ENCODE assay signal across 14 mouse cellular contexts in genomic region chr15:84675317-84675716, GRCm38 (mm10). TPM values are rescaled to one million over a fixed set of nuclear protein-coding genes. Genes with fewer than 3 reads are reported as not detected.
A peak's percentile ranks its signal among the peaks of the same experiment; 100 is the strongest.
DNase-seq lines count a peak whose midpoint lies in the region; ATAC-seq lines count a peak whose summit lies in the region.
"Had no signal": no experiment of that assay in that cellular context is flagged by ENCODE, and none has a peak within 500 bp of the region (broad histone marks: within the 10 kb centered on the region; RNA-seq: fewer than 3 reads in every experiment).

No protein-coding gene starts in this region.

- ATAC-seq in intestine, embryonic 14.5 days (replicated peaks; ENCODE audit: low FRiP score, low TSS enrichment, low read depth) = peak; percentile 80
- ATAC-seq in stomach, embryonic 15.5 days (ENCODE audit: insufficient read depth, low FRiP score, low read depth) = peak; percentile 82
- ATAC-seq: forebrain, embryonic 14.5 days had no signal

- 65% methylated on average over 8 of the region's 8 CpGs for WGBS in intestine, embryonic 14.5 days
- 47% methylated on average over 8 of the region's 8 CpGs for WGBS in stomach, embryonic 15.5 days

- peak; percentile 58 for DNase-seq in kidney, adult 18-20 months
- DNase-seq in kidney, postnatal 4 days = no peak
- peak; percentile 65 for DNase-seq in intestine, embryonic 14.5 days (ENCODE audit: low spot score)
- DNase-seq in kidney, postnatal 14 days = peak; percentile 65
- no peak for DNase-seq in ovary, postnatal 36 days (ENCODE audit: low spot score)
- DNase-seq in layer of hippocampus, postnatal 10 days (ENCODE audit: low spot score in 2 of 2) = no peak
- DNase-seq in spleen, postnatal 10 days (ENCODE audit: low spot score in 2 of 2) = no peak
- DNase-seq: cerebellum, adult 11 months; cerebellum, postnatal 25 days had no signal

- no peaks in the 10 kb centered on the region for H3K27me3 ChIP-seq in intestine, embryonic 14.5 days (replicated peaks; ENCODE audit: control insufficient read depth, insufficient read depth, low read length)
- no peaks in the 10 kb centered on the region for H3K27me3 ChIP-seq in stomach, embryonic 15.5 days (replicated peaks)
- H3K27me3 ChIP-seq: limb, embryonic 15.5 days had no signal

- H3K9ac ChIP-seq in intestine, embryonic 14.5 days (ENCODE audit: low read length) = no peak overlapping the region; the same call in 1 of the 2 replicates
- H3K9ac ChIP-seq in stomach, embryonic 15.5 days = no peak overlapping the region
- H3K9ac ChIP-seq: limb, embryonic 15.5 days had no signal

- H3K4me2 ChIP-seq in intestine, embryonic 14.5 days (ENCODE audit: low read length) = no peak overlapping the region
- H3K4me2 ChIP-seq in stomach, embryonic 15.5 days = peak overlapping the region; percentile 3; the same call in 1 of the 2 replicates
- H3K4me2 ChIP-seq: limb, embryonic 15.5 days had no signal

- H3K36me3 ChIP-seq in intestine, embryonic 14.5 days (ENCODE audit: control insufficient read depth, insufficient read depth, low read length) = no peaks in the 10 kb centered on the region
- no peaks in the 10 kb centered on the region for H3K36me3 ChIP-seq in stomach, embryonic 15.5 days
- H3K36me3 ChIP-seq: limb, embryonic 15.5 days had no signal

- no peak overlapping the region for H3K4me3 ChIP-seq in intestine, embryonic 14.5 days (ENCODE audit: low read depth, low read length)
- H3K4me3 ChIP-seq in stomach, embryonic 15.5 days (replicated peaks) = no peak overlapping the region
- H3K4me3 ChIP-seq: left cerebral cortex, adult 2 months; limb, embryonic 15.5 days had no signal

- peak overlapping the region; percentile 51 for H3K27ac ChIP-seq in intestine, embryonic 14.5 days (ENCODE audit: low read depth)
- peak overlapping the region; percentile 83 for H3K27ac ChIP-seq in stomach, embryonic 15.5 days
- H3K27ac ChIP-seq: left cerebral cortex, adult 2 months; limb, embryonic 15.5 days had no signal

- H3K4me1 ChIP-seq in intestine, embryonic 14.5 days (replicated peaks; ENCODE audit: control insufficient read depth, insufficient read depth, low read length) = peaks cover 8% of the 10 kb centered on the region; the same call in 1 of the 2 replicates
- peaks cover 7% of the 10 kb centered on the region for H3K4me1 ChIP-seq in stomach, embryonic 15.5 days

- no peaks in the 10 kb centered on the region for H3K9me3 ChIP-seq in intestine, embryonic 14.5 days (ENCODE audit: control insufficient read depth, low read length)
- H3K9me3 ChIP-seq in stomach, embryonic 15.5 days = no peaks in the 10 kb centered on the region
- H3K9me3 ChIP-seq: limb, embryonic 15.5 days had no signal

RNA-seq across cellular contexts. Expression of gene Prr5, which starts 5.9 kb away (rescaled TPM):
- polyA plus RNA-seq in intestine, embryonic 14.5 days (2014; fragmentation: Nextera tagmentation; extraction: Ambion mirVana) = 40.8 and 43.7 TPM in 2 replicates
- polyA plus RNA-seq in stomach, embryonic 15.5 days (2015; fragmentation: Nextera tagmentation; extraction: Ambion mirVana) = 40.1 and 42.1 TPM in 2 replicates
- total RNA-seq in layer of hippocampus, postnatal 10 days (2021) = 10 to 100 TPM; 18.6 to 20.6 TPM

RNA-seq across cellular contexts. Expression of gene Arhgap8, which starts 44.5 kb away (rescaled TPM):
- 13.8 and 15.2 TPM in 2 replicates for polyA plus RNA-seq in intestine, embryonic 14.5 days (2014; fragmentation: Nextera tagmentation; extraction: Ambion mirVana)
- 10.3 and 11.4 TPM in 2 replicates for polyA plus RNA-seq in stomach, embryonic 15.5 days (2015; fragmentation: Nextera tagmentation; extraction: Ambion mirVana)
- under 1 TPM; 0.27 to 0.89 TPM for total RNA-seq in layer of hippocampus, postnatal 10 days (2021)
- total RNA-seq: granulocyte monocyte progenitor cell, adult 5-6 weeks; left cerebral cortex, adult 2 months had no signal

Comparison
In these comparisons a context has a peak if more than half of its experiments do, and no peak if none do; other contexts are left out.
1. DNase-seq: peak in kidney, adult 18-20 months (single experiment), intestine, embryonic 14.5 days (single experiment) and kidney, postnatal 14 days (single experiment); none in kidney, postnatal 4 days (0 of 2), ovary, postnatal 36 days (single experiment), layer of hippocampus, postnatal 10 days (0 of 2) and spleen, postnatal 10 days (0 of 2).